Mouse (Mus musculus): ENCODE measurements around the gene Gpc6.

DNA sequence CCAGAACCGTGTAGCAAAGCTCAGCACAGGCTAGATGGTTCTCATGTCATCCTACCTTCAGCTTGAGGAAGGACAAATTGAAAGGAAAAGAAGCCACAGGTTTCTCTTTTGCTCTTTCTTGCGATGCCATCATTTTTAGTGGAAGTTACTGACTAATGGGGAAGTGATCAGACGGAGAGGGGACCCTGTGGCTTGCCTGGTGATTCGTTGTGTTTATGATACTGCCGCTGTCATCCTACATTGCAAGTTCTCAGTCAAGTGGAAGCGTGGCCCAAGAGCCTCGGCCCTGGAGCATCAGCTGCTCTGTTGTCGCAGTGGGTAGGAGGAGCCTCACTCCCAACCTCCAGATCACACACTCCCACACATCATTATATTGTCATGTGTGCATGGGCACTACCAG is 1065.1 kb downstream of the Gpc6 start:
- TF ChIP-seq CTCF (IDR thresholded peaks at IDR 0.05; ENCODE audit: insufficient read depth, low read depth, low read length), result no peak
- no peak for TF ChIP-seq POLR2A (IDR thresholded peaks at IDR 0.05; ENCODE audit: insufficient read depth, low read depth, low read length)

Data from olfactory bulb, adult 2 months (tissue).